In the genomic region with DNA sequence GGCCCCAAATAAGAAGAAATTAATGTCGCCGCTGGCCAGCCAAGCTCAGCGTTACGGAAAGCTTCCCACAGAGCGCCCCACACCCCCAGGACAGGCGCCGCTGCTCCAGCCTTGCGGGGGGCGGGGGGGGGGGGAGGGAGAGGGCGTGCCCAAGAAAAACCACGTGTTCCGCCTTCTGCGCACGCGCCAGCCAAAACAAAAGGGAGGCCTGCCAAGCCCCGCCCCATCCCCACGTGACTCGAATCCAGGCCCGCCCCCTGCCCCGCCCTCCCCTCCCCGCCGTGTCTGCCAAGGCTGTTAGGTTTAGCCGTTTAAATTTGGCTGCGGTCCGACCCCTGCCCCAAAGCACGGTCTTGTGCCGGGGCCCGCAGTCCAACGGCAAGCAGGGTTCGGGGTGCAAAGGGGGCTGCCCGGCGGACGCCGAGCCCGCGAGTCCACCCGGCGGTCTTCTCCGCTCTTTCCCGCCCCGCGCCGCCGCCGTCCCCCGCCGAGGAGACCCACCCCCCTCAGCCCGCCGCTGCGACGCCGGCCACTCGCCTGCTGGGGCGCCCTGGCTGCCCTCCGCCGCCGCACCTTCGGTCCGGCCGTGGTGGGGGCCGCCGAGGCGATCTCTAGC, we compare ENCODE assay signal across 8 mouse cellular contexts. TPM values are rescaled to one million over a fixed set of nuclear protein-coding genes. Genes with fewer than 3 reads are reported as not detected.
A peak's percentile ranks its signal among the peaks of the same experiment; 100 is the strongest.
DNase-seq lines count a peak whose midpoint lies in the region; ATAC-seq and TF ChIP-seq lines count a peak whose summit lies in the region.

No protein-coding gene starts in this region.

- peaks cover 43% of the 10 kb centered on the region for H3K79me2 ChIP-seq in C2C12 (ENCODE audit: control insufficient read depth, insufficient read depth)

- H3ac ChIP-seq in C2C12 (ENCODE audit: control insufficient read depth, insufficient read length, low read depth): peak overlapping the region; percentile 94

- no peaks in the 10 kb centered on the region for H3K27me3 ChIP-seq in C2C12 (ENCODE audit: control insufficient read depth, insufficient read depth, insufficient read length)
- H3K27me3 ChIP-seq in heart, embryonic 10.5 days (ENCODE audit: insufficient read depth, poor library complexity, severe bottlenecking): peaks cover 6% of the 10 kb centered on the region; the same call in 1 of the 2 replicates
- no peaks in the 10 kb centered on the region for H3K27me3 ChIP-seq in kidney, embryonic 16.5 days (ENCODE audit: insufficient read depth, low read length)

- peak overlapping the region; percentile 99 for H3K27ac ChIP-seq in embryonic fibroblast, embryonic 13.5 days (ENCODE audit: insufficient read depth, low read length)
- peak overlapping the region; percentile 98 for H3K27ac ChIP-seq in heart, embryonic 10.5 days
- H3K27ac ChIP-seq in kidney, embryonic 16.5 days (ENCODE audit: low read length): peak overlapping the region; percentile 97

- peak overlapping the region; percentile 88 for H3K4me2 ChIP-seq in kidney, embryonic 16.5 days (replicated peaks; ENCODE audit: low read depth, low read length)

- peaks cover 10% of the 10 kb centered on the region for H3K79me3 ChIP-seq in C2C12 (ENCODE audit: low read depth)

- H3K9me3 ChIP-seq in heart, embryonic 10.5 days: no peaks in the 10 kb centered on the region
- no peaks in the 10 kb centered on the region for H3K9me3 ChIP-seq in kidney, embryonic 16.5 days (ENCODE audit: low read length)

- peak; percentile 16 for TF ChIP-seq CTCF in C2C12 (IDR thresholded peaks at IDR 0.05; ENCODE audit: control insufficient read depth, insufficient read depth, insufficient read length)
- TF ChIP-seq CTCF in embryonic fibroblast, embryonic 13.5 days (IDR thresholded peaks at IDR 0.05; ENCODE audit: borderline replicate concordance, insufficient read depth, low read length): no peak

- peak; percentile 95 for DNase-seq in brain, adult 2 months (ENCODE audit: low read depth, low spot score)
- peak; percentile 97 for DNase-seq in heart, embryonic 10.5 days (ENCODE audit: low spot score)
- DNase-seq in liver: peak; percentile 98
- DNase-seq in monocyte, adult 2 months (ENCODE audit: low read depth in 1 of 2, low spot score in 2 of 2): peak; percentile 56 to 82
- peak; percentile 89 to 93 for DNase-seq in spleen, postnatal 14 days (ENCODE audit: low spot score in 2 of 2)

- peak; percentile 91 for ATAC-seq in kidney, embryonic 16.5 days (ENCODE audit: low FRiP score, low TSS enrichment)

- peak overlapping the region; percentile 87 for H3K9ac ChIP-seq in kidney, embryonic 16.5 days (replicated peaks; ENCODE audit: low read length)

- TF ChIP-seq POLR2A in embryonic fibroblast, embryonic 13.5 days (IDR thresholded peaks at IDR 0.05; ENCODE audit: low read depth, low read length): peak; percentile 51

- under 1% methylated on average over 63 of the region's 63 CpGs for whole genome bisulfite sequencing in heart, embryonic 10.5 days
- WGBS in kidney, embryonic 16.5 days: under 1% methylated on average over 55 of the region's 63 CpGs

- peaks cover 5% of the 10 kb centered on the region for H3K4me1 ChIP-seq in embryonic fibroblast, embryonic 13.5 days (ENCODE audit: control insufficient read depth, insufficient read depth, low read length)
- peaks cover 8% of the 10 kb centered on the region; the same call in 1 of the 2 replicates for H3K4me1 ChIP-seq in heart, embryonic 10.5 days
- peaks cover 17% of the 10 kb centered on the region for H3K4me1 ChIP-seq in kidney, embryonic 16.5 days (ENCODE audit: insufficient read depth, low read length)

- peak overlapping the region; percentile 56 for H3K4me3 ChIP-seq in C2C12 (ENCODE audit: insufficient read depth, poor library complexity, severe bottlenecking)
- H3K4me3 ChIP-seq in embryonic fibroblast, embryonic 13.5 days (ENCODE audit: insufficient read depth, low read length): peak overlapping the region; percentile 97
- H3K4me3 ChIP-seq in heart, embryonic 10.5 days: peak overlapping the region; percentile 87
- H3K4me3 ChIP-seq in kidney, embryonic 16.5 days (ENCODE audit: low read length): peak overlapping the region; percentile 80

- no peaks in the 10 kb centered on the region for H3K36me3 ChIP-seq in C2C12 (ENCODE audit: control insufficient read depth, insufficient read depth)
- no peaks in the 10 kb centered on the region for H3K36me3 ChIP-seq in heart, embryonic 10.5 days
- no peaks in the 10 kb centered on the region for H3K36me3 ChIP-seq in kidney, embryonic 16.5 days (ENCODE audit: insufficient read depth, low read length)

TF ChIP-seq in C2C12, 6 proteins besides CTCF, POLR2A, EP300 and RAD21:
- TF ChIP-seq MAX (IDR thresholded peaks at IDR 0.05): no peak
- no peak for TF ChIP-seq MYOG (IDR thresholded peaks at IDR 0.05; ENCODE audit: control insufficient read depth, extremely low read depth, insufficient read length)
- peak; percentile 41 for TF ChIP-seq USF1 (IDR thresholded peaks at IDR 0.05; ENCODE audit: low read depth)
- no peak for TF ChIP-seq FOSL1 (IDR thresholded peaks at IDR 0.05; ENCODE audit: insufficient read depth, low read length, poor library complexity, severe bottlenecking)
- TF ChIP-seq MYOD1 (IDR thresholded peaks at IDR 0.05; ENCODE audit: control insufficient read depth, insufficient read length, low read depth): no peak

RNA-seq across cellular contexts. Expression of a gene that starts 0.4 kb away (rescaled TPM):
- polyA plus RNA-seq in C2C12 (2012; fragmentation: generic; extraction: Trizol): 1.9 TPM
- 10.4 and 20.5 TPM in 2 replicates for polyA plus RNA-seq in embryonic fibroblast, embryonic 13.5 days (2011; ENCODE audit: insufficient read length, low read depth, missing spikeins)
- 7.1 and 10.2 TPM in 2 replicates for polyA plus RNA-seq in heart, embryonic 10.5 days (2016; fragmentation: Nextera tagmentation; extraction: Ambion mirVana)
- 15.6 and 19.6 TPM in 2 replicates for polyA plus RNA-seq in kidney, embryonic 16.5 days (2015; fragmentation: Nextera tagmentation; extraction: Ambion mirVana)

RNA-seq across cellular contexts. Expression of a gene that starts 46.1 kb away (rescaled TPM):
- polyA plus RNA-seq in C2C12 (2012; fragmentation: generic; extraction: Trizol): 96.7 TPM
- 75.7 and 80.5 TPM in 2 replicates for polyA plus RNA-seq in embryonic fibroblast, embryonic 13.5 days (2011; ENCODE audit: insufficient read length, low read depth, missing spikeins)
- polyA plus RNA-seq in heart, embryonic 10.5 days (2016; fragmentation: Nextera tagmentation; extraction: Ambion mirVana): 124 and 196 TPM in 2 replicates
- 144 and 161 TPM in 2 replicates for polyA plus RNA-seq in kidney, embryonic 16.5 days (2015; fragmentation: Nextera tagmentation; extraction: Ambion mirVana)

Comparison
In these comparisons a context has a peak if more than half of its experiments do, and no peak if none do; other contexts are left out.
1. Peak in every context shown above with its lines: DNase-seq, ATAC-seq, H3K4me3 ChIP-seq and H3K27ac ChIP-seq.